Mouse (Mus musculus) embryo, embryonic 11.5 days (tissue): Measurements from ENCODE around the gene Med22.

ENCODE experiments used
- DNase-seq: peaks from one replicate; pipeline ENCODE4 v3.0.0-alpha.2; 2012; ENCODE audit warnings: low read depth, low spot score

The Med22 gene

DNA sequence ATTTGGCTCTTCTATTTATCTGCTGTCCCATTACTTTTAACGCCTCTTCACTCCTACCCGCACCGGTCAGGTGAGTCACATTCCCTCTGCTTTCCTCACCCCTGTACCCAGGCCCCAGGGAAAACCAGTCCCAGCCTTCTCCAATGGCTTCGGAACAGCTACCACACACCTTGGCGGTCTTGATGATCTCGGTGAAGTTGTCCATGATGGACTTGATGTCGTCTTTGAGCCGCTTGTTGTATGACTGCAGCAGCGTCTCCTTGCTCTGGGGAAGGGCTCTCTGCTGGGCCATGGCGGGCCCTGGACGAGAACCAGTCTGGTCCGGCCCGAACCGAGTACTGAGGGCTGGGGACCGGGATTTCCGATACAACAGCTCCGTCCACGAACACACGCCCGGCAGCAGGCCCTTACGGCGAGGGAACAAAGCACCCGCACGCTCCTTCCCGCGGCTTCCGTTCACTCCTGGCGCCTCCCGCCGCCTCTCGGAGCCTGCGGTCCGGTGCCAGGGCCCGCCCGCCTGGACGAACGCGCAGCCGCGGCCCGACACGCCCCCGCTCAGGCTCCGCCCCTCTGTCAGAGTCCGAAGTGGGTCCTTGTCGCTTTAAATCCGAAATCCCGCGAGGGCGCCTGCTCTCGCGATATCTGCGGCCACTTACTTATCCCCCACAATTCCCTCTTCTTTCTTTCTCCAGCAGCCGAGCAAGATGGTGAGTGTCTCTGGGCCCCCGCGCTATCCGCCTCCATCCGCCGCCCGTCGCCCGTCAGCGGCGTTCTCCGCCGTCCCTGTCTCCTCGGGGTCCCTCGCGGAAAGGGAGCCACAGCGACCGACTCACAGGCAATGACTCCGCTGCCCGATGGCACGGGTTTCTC, at the start of gene Med22, which contains the start of gene Rpl7a:
Gene Med22, minus strand, starts transcription at position 554 of the 870 bp plus-strand sequence.
Gene Rpl7a, plus strand, starts transcription at position 641 of the 870 bp plus-strand sequence.
- DNase-seq: peak; percentile 100

DNA sequence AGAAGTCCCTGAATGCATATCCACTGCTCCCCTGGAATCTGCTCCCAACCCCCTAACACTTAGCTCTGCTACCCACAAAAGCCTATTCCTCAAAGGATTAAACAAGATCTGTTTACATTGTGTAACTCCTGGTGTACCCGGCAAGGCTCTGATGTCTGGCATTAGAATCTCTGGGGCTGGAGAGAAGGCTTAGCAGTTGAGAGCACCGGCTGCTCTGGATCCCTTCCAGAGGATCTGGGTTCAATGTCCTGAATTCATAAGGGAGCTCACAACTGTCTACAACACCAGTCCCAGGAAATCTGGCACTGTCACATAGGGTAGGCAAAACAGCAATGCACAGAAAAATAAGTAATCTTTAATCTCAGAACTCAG, 47.0 kb upstream of the Med22 start:
- DNase-seq: no peak

- DNase-seq: no peak
Measured at GRCm38 (mm10) chr2:26956811-26957487, 46.5 kb upstream of the Med22 start.

GRCm38 (mm10) chr2:26954735-26955395, 44.4 kb upstream of the Med22 start:
- DNase-seq: no peak

DNA sequence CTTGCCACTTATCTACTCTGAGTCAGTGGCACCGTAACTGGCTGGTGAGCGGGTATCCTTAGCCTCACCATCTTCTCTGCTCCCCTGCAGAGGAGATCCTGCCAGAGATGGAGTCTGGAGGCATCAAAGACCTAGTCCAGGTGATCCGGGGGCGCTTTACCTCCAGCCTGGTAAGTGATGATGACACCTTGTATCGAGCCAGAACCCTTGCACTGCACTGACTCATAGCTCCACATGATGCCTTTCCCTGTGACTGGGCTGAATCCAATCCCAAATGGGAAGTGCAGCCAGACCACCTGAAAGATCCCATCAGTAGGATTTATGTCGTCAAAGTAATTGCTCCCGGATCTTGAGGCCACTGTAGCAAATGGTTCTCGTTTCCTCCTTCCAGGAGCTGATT, 42.4 kb upstream of the Med22 start:
- DNase-seq: no peak

DNA sequence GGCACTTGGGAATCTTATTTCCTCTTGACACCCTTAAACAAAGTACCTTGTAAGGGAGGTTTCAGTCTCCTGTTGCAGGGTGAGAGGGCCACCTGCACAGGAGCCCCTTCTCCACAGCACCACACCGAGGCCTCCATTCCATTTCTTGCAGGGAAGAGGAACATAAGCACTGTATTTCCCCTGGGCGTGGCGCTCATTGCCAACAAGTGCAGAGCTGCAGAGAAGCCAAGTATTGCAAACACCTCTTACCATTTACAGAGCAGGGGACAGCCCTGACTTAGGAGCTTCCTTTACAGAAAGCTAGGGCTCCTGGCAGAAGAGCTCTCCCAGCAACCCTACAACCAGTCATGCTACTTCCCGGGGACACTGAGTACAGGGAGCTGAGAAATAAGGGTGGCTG, 41.7 kb upstream of the Med22 start:
- DNase-seq: no peak

DNA sequence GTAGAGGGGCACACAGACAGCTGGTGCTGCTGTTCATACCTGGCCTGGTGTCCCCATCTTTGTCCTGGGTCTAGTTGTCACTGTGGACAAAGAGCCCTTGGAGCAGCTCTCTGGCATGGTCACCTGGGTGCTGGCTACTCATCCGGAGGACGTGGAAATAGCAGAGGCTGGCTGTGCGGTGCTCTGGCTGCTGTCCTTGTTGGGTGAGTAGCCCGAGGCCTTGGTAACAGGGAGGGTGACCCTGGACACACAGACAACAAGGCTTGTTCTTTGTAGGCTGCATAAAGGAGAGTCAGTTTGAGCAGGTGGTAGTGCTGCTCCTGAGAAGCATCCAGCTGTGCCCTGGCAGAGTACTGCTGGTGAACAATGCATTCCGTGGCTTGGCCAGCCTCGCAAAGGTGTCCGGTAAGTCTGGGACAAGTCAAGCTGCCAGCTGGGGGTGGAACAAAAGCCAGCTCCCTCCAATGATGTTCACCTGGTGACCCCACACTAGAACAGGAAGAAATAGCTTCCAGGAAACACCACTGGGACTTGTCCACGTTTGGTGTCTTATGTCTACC, 40.9 kb upstream of the Med22 start:
- no peak for DNase-seq

- no peak for DNase-seq
Measured at GRCm38 (mm10) chr2:26950411-26950810, 39.9 kb upstream of the Med22 start.

- DNase-seq: no peak
Measured at GRCm38 (mm10) chr2:26943253-26943652, 32.8 kb upstream of the Med22 start.

- no peak for DNase-seq
Measured at GRCm38 (mm10) chr2:26941539-26941938, 31.1 kb upstream of the Med22 start.

DNA sequence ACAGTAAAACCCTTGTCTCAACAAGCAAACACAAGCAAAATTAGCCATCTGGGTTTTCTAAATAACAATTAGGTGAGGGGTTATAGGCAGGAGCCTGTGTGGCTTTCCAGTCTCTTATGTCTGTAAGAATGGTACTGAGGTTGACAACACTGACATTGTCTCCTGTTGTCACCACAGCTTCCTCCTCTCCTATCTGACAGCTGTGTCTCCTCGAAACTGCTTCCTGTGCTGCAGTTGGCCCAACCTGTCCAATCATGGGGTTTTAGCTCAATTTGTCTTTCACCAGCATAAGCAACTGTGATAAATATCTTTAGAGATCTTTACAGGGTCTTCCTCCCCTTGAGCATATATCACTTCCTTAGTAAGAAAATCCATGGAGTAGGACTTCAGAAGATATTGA, 25.9 kb upstream of the Med22 start:
- no peak for DNase-seq

DNA sequence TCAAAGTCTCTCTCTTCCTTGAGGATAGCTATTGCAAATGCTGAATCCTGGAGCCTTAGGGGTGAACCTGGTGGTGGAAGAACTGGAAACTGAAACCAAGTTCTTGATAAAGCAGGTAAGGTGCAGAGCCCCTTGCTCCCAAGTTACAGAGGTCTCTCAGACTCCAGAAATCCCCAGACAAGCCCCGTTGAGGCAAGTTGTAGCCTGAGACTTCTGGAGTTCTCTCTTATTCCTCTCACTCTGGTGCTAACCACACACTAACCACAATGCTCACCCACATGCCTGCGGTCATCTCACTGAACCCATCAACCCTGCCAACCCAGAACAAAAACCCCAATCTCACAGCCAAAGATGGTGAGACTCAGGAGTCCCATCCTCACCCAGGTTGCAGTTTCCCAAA, 24.8 kb upstream of the Med22 start:
- no peak for DNase-seq

GRCm38 (mm10) chr2:26933304-26934055, 23.0 kb upstream of the Med22 start, which contains the start of the genes Surf4 and Stkld1:
TSS of gene Surf4 (minus strand) at chr2:26933928.
TSS of gene Stkld1 (plus strand) at chr2:26934047.
- DNase-seq: peak; percentile 90

DNA sequence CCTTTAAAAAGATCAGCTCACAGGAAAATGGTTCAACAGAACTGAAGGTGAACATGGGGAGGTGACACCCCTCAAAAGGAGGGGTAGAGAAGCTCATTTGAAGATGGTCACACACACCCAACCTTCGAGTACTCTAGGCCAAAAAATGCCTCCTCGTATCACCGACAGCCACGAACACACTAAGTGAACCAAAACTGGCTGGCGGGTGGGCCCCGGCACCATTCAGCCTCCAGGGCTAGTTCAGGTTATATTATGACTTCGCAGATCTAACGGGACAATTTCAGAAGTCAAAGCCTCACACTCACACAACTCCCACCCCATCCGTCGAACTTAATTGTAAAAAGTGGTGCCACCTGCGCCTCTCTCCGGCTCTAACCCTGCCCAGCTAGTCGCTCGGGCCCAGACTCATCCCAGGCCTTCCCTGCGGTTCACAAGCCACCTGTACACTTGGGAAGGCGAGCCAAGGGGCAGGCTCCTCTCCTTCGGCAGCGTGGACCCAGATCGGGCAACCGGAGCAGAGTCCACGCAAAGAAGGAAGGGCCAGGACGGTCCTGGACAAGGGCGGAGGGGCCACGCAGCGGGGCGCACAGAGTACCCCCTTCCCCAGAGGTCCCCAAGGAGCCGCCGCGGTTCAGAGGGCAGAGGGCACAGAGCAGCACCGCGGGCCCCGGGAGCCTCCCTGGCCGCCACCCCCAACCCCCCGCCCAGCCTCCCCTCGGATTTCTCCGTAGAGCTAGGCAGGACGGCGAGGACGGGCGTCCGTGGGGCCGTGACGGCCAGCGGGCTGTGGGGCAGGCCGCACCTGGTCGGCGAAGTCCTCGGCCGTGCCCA, 22.2 kb upstream of the Med22 start:
- DNase-seq: no peak

DNA sequence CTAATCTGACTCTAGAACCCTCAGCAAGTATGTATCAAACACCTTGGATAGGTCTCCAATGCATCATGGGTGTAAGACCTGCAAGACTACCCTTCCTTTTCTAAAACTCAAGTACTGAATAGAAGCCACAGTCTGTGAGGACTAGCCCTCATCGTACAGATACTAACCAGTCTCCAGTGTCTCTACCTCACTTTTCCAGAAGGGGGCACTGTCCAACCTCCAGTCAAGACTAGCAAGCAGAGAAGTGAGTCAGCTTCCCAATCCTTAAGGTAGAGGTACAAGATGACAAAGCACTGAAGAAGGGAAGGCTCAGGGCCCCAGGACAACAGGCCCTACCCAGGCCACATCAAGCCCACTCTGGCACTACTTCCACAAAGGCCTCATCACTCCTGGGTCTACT, 19.9 kb upstream of the Med22 start:
- DNase-seq: no peak

DNA sequence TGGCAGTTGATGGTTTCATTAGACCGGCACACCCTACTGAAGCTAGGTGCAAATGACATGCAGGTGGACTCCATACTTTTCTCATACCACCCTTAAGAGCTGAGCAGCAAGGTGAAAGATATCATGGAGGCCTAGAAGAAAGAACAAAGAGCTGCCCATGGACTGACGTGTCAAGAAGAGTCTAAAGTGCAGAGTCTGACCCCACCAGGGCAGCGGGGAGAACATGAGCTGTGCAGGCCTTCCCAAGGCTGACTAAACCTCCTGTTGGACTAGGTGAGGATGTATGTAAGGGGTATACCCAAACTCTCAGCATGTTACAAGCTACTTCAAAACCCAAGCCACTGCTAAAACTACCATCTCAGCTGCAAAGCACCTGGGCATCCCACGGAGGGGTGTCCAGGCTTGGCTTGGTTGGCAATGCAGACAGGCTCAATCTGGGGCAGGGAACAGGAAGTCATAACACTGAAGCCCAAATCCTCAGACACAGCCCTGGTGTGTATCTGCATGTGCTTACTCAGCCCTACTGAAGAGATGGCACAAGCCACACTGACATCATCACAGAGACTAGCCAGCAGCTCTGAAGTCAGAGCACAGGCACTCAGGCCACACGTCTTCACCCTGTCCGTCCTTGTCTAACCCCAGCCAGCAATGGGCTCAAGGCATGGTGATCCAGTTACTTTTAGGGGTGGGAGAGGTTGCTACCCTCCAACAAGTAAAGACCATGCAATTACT, 17.4 kb upstream of the Med22 start:
- no peak for DNase-seq

- DNase-seq: no peak
Measured at GRCm38 (mm10) chr2:26921784-26922183, 11.3 kb upstream of the Med22 start.

DNA sequence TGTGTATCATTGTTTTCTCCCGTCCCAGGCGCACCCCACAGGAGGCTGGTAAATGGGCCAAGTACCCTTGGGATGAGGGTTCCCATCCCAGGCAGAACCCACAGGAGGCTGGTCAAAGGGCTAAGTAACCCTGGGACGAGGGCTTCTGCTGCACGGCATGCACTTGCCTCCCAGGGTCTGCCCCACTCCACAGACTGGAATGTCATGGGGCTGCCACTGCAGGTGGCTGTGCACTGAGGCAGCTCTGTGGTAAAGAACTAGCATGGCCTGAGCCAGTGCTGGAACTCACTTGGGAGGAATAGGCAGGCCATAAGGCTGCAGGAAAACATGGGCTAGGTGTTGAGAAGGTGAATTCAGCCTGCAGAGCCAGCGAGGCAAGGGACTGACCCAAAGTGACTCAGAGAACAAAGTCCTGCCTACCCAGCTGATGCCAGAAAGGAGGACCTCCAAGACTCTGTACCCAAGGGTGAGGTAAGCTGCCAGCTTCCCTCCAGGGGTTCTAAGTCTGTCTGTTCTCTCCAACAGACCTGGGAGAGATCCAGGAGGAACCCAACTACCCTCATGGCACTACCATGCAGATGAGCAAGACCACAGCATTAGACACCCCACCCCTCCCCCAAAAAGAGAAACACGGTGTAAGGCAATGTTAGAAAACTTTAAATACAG, 9.8 kb upstream of the Med22 start:
- DNase-seq: no peak

- DNase-seq: no peak
Measured at GRCm38 (mm10) chr2:26919684-26920083, 9.2 kb upstream of the Med22 start.
